Mouse (Mus musculus): ENCODE data around the gene Sf3a2.
"Not testable (repeated sequence)": the region's sequence is repeated elsewhere in the genome, so short reads cannot be mapped to it uniquely, and the experiment has no call there.

DNA sequence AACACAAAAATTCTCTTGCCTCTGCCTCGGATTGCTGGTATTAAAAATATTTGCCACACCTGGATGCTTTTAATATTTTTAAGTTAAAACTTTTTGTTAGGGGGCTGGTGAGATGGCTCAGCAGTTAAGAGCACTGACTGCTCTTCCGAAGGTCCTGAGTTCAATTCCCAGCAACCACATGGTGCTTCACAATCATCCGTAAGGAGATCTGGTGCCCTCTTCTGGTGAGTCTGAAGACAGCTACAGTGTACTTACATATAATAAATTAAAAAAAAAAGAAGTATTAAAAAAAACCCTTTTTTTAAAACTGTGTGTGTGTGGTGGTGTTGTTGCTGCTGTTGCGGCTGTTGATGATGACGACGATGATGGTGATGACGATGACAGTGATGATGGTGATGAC, 20.0 kb downstream of the Sf3a2 start:
- TF ChIP-seq FLI1 (IDR thresholded peaks at IDR 0.05; ENCODE audit: low read length); GATA1 (IDR thresholded peaks at IDR 0.05; ENCODE audit: borderline replicate concordance, low read length): not testable (repeated sequence)
